Mouse (Mus musculus) megakaryocyte, adult 5-6 weeks (primary cell): ENCODE measurements around the gene Wdfy2. TPM values are rescaled to one million over a fixed set of nuclear protein-coding genes. Genes with fewer than 3 reads are reported as not detected.
"Not testable (repeated sequence)": the region's sequence is repeated elsewhere in the genome, so short reads cannot be mapped to it uniquely, and the experiment has no call there.

Source experiments
- ATAC-seq: 2 replicates; pipeline ENCODE4 v1.8.0; 2016; ENCODE audit warnings: mild to moderate bottlenecking, inconsistent platforms; ENCODE audit not compliant: poor library complexity, severe bottlenecking
- total RNA-seq, 2 experiments: library from RNA; stranded (forward) in 1 of 2; stranded (reverse) in 1 of 2; fragments of 153-499, 151-499 nt in 1 of 2; fragments of 221-1000, 200-1000 nt in 1 of 2; gene quantifications; 2 replicates each; pipeline versions ENCODE4 v1.2.3 to v1.2.4; 2015 to 2017

Gene Wdfy2
- total RNA-seq (2015) (35.4 and 35.8 TPM in 2 replicates), total RNA-seq (2017) (45.7 and 51.7 TPM in 2 replicates)

DNA sequence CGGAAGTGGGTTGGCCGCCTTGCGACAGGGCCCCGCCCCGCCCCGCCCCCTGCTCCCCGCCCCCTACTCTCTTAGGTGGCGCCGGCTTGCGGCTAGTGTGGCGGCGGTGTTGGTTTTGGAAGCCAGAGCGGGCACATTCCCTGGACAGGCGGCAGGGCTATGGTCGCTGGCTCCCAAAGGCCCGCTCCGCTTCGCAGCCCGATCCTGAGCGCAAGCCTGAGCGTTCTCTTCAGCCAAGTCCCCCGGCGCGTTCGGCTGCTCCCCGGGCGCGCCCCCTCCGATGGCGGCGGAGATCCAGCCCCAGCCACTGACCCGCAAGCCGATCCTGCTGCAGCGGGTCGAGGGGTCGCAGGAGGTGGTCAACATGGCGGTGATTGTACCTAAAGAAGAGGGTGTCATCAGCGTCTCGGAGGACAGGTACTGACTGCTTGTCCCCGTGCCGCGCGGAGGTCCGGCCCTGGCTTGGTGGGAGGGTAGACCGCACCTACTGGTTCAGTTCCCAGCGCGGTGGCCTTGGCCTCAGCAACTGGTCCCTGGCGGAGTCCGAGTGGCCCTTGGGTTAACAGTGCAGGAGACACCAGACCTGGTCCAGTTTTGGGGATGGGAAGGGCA is at the start of gene Wdfy2:
TSS of gene Wdfy2 (plus strand) at position 38 of the 612 bp plus-strand sequence.
- peak; percentile 14; the same call in 1 of the 2 replicates for ATAC-seq

DNA sequence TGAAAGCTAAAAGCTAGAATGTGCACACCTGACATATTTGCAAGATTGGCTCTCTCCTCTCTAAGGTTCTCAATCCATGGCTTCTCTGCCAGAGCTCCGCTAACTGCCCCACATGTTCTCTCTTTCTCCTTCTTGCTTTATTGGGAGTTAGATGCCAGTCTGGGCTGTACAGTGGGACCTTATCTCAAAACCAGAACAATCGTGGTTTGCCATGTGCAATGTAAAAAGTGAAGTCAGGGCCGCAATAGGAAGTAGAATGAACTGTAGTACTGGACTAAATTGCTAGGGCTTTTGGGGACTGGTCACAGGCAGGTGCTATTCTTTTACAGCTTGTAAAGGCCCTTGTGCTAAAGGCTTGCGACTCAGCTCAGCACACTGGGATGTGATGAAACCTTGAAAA is 48.2 kb upstream of the Wdfy2 start:
- ATAC-seq = peak; percentile 49

DNA sequence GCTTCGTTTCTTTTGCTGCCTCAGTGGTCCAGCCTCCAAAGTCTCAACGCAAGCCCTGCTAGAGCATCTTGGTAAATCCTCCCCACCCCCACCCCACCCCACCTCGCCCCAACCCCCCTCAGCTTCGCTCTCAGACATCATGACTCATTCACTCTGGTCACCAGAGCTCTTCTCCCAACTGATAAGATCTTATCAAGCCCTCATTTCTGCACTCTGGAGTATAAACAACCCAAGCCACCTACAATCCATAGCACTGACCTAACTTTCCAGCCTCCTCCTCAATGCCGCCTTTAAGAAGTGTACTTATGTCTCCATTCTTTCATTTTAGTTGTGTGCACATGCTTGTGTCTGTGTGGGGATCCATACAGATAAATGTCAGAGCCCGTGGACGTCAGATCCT is 41.8 kb upstream of the Wdfy2 start:
- no peak for ATAC-seq

DNA sequence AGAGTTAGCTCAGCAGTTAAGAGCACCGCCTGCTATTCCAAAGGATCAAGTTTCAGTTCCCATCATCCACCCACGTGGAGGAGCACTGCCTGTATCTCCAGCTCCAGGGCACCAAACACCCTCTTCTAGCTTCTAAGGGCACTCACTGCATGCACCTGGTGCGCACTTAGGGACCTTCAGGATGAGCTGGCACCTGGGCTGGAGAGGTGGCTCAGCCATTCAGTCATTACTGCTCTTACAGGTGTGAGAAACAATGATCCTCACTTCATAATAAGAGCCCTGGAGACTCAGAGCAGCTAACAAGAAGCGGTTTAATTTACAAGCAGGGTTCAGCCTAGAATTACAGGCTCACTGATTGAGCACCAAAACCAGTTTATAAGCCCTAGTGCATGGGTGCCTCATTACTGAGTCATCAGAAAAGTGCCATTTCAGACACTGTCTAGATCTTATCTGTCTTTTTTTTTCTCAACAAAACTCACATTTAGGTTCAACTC is 38.8 kb upstream of the Wdfy2 start:
- no peak; the same call in 1 of the 2 replicates for ATAC-seq

DNA sequence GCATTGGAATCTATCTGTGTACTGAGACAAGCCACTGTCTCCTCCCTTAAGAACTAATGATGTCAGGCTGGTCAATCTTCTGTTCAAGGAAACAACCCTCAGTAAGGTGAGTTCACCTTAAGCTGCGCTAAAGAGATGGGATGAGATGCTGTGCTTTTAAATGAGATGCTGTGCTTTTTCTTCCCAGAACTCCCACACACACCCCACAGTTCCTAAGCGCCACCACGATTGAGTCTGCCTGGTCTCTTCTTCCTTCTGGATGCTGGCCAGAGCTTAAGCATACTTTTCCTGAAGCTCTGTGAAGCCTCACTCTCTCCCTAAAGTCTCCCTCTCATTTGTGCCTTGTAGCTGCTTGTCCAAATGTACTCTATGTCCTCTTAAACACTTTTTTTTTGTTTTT is 36.7 kb upstream of the Wdfy2 start:
- no peak for ATAC-seq

DNA sequence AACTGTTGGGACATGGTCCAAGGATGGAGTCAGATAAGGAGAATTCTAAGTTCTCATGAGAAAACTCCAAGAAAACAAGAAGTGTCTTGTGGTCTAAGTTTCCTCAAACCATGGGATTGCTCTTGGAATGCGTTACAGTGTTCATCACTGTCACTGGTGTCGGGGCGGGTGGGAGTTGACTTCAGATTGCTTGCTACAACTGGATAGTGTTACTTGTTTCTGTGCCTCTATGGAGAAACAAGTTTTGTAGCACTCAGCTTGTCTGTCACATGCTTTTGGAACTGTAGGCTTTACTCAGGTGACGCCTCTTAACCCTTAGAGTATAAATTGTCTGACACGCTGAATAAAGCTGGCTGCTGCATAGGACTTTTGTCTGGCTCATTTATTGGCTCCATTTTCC is 34.3 kb upstream of the Wdfy2 start:
- ATAC-seq = no peak

DNA sequence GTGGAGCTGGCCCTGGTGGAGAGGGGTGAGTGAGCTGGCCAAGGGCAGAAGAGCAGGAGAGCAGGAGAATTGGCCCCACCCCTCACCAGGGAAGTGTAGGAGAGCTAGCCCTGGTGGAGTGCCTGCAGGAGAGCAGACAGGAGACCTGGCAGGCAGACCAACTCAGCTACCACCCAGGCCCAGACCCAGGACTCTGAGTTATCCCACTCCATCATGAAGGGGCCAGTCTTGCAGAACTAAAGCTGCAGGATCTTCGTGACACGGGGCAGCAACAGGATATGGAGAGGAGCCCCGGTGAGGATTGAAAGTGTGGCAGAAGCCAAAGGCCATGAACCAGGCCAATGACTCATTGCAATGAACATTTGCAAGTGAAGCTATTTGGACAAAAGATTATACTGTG is 30.6 kb upstream of the Wdfy2 start:
- no peak for ATAC-seq

DNA sequence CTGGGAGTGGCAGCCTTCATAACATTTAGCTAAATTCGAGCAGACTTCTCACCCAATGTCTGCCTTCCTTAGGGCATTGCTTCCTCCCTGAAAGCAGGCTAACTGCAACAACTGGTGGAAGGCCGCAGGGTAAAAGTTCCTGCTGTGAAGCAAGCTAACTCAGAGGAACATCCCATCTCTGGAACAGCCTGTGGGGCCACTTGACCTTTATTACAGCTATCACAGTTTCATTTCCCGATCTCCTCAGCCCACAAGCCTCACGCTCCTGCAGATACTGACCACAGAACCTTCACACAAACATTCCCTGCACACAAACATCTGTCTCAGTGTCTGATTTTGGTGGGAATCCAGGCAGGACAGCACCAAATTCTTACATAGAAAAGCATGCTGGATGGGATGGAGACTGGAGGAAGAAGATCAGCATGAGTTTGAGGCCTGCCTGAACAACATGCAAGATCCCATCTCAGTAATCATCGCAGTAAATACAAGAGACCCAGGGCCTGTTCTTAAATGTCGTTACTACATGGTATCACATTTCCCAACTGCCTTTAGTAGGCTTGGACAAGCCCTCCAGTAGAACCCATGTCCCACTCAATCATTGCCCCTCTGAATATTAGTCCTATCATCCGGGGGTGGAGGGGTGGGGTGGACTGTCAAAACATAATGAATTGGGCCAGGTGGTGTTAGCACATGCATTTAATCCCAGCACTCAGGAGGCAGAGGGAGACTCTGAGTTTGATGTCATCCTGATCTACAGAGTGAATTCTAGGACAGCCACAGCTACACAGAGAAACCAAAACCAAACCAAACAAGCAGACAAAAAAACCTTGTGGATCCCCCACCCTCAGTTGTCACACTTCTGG is 28.6 kb upstream of the Wdfy2 start:
- peak; percentile 96 for ATAC-seq

DNA sequence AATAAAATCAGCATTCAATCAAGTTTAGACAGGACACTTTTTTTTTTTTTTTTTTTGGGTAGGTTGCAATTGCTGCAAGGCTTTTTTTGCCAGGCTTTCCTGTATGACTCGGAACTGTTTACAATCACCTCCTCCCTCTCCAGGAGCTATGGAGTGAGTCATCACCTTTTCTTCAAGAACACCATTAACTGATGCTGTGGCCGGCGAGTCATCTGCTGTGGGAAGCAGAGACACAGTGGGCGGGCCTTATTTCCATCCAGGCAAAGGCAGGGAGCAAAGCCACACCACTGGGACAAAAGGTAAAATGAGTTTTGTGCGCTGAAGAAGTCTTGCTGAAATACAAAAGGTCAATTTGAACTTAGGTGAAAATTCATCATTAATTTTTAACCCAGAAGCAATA is 24.7 kb upstream of the Wdfy2 start:
- no peak for ATAC-seq

DNA sequence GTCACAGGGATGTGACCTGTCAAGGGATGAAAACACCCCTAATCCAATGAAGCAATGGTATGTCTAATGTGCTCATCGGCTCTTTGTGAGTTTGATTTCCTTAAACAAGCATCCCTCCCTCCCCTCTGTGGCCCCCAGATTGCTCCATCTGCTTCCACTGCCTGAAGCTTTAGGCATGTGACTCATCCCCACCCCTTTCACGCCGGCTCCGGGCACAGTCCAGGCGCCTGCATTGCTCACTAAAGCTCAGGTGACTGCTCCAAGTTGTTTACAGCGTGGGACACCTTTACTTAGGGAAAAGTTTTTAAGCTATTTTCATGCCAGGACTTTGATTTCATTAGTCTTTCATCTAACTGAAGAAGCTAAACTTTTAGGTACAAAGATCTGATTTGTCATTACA is 22.9 kb upstream of the Wdfy2 start:
- no peak for ATAC-seq

DNA sequence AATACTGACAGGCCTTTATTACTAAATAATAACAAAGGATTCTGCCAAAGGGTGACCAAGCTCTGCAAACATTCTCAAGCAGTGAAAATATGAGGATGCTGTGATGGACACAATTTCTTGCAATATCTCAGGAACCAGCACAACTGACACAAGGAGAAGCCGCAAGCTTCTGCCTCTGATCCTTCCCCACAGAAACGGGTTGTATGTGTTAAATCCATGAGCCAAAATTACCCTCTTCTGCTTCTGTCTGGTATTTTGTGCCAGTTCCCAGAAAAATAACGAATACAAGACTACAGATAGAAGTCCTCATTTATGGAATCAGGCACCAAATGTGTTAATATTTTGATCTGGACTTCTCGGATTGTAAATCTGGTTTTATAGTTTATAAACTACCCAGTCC is 20.7 kb upstream of the Wdfy2 start:
- no peak for ATAC-seq

DNA sequence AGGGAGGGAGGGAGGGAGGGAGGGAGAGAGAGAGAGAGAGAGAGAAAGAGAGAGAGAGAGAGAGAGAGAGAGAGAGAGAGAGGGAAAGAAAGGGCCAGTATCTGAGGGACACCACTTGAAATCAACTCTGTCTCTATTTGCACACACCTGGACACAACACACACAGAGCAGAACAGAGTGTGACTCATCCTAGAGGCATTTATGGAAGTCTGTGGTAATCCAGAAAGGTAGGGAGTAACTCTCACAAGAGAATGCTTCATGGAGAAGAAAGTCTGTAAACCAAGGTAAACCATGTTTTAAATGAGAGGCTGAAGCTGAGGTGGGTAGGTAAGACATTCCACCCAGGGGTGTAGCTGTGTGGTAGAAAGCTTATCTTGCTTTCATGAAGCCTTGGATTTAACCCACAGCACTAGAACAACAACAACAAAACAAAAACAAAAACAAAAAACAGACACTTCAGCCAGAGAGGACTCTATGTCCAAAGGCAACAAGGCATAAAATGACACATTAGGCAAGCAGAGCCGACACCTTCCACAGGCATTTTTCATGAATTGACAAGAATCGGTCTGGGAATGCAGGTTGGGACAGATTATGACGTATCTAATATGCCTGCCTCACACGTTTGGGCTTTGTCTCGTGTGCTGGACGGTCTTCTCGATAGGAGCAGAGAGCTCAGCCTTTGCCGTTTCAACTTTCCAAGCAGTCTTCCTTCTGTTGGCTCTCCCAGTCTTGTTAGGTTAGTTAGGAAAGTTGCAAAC is 11.7 kb upstream of the Wdfy2 start:
- ATAC-seq = no peak

DNA sequence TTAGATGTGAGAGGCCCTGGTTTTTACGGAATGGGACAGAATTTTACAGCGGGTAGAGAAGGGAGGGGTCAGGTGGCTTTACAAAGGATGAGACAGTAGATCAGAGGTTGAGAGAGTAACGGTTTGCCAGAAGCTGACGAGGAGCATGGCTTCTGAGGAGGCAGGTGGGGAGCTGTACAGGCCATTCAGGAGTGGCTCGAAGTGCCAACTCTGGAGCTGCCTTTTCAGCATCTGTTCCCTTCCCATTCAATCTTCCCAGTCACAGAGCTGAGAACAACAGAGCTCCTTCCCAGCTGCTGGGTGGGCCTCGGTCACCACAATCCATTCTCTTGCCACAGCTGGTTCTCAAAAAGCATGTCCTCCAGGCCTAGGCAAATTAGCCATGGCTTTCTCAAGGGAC is 8.2 kb upstream of the Wdfy2 start:
- no peak for ATAC-seq

DNA sequence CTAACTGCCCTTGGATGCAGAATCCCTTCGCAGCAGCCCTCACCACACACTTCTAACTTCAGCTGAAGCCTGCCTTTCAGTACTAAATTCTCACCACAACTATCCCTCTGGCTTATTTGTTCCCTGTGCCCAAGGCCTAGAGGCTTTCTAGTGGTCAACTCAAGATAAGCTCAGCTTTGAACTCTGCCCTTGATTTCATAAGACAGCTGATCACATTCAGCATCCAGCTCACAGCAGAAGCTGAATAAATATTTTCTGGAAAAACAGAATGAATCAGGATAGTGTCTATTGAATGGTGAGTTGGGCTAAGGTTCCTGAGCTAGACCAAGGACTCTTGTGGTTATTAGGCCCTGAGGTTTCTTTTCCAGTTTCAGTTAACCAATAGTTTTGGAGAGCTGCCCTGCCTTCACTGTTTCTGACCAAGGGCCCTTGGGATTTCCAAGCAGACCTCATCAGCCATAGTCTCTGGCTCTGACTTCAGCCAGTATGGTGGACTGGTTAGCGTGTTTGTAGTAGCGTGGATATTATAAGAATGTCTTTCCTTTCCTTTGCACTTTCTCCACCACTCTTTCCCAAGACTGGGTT is 5.7 kb upstream of the Wdfy2 start:
- ATAC-seq = no peak

DNA sequence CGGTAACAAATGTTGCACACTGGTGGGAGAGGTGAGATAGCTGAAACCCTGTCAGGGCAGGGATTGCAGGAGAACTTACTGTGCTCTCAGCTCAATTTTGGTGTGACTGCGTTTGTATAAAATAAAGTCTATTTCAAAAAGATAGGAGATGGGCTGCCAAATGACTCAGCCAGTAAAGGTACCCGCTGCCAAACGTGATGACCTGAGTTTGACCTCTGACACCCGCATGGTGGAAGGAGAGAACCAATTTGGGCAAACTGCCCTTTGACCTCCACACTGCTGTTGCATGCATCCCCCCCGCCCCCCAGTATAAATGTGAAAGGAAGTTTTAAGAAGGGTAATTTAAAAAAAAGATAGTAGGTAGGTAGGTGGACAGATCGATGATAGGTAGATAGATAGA is 4.4 kb upstream of the Wdfy2 start:
- ATAC-seq = no peak

DNA sequence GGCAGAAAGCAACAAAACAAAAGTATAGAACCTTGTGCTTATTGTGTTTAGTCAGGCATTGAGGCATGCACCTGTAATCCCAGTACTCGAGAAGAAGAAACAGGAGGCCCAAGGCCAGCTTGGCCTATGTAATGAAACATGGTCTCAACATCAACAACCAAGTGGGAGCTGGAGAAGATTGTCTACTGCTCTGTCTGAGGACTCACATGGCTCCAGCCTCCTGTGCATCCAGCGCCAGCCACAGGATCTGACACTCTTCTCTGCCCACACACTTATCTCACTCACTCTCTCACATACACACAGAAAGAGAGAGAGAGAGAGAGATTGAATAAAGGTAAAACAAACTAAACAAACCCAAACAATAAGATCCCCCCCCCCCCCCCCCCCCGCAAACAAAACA is 3.9 kb upstream of the Wdfy2 start:
- ATAC-seq = no peak

DNA sequence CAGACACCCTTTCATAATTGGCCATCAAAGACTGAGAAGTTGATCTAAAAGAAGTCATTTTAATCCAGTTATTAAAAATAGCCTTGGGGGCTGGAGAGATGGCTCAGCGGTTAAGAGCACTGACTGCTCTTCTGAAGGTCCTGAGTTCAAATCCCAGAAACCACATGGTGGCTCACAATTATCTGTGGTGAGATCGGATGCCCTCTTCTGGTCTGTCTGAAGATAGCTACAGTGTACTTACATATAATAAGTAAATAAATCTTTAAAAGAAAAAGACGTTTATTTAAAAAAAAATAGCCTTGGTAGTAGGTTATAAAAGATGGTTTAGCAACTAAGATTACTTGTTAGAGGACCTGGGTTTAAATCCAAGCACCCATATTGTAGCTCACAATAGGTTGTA is 1.7 kb upstream of the Wdfy2 start:
- not testable (repeated sequence) for ATAC-seq

DNA sequence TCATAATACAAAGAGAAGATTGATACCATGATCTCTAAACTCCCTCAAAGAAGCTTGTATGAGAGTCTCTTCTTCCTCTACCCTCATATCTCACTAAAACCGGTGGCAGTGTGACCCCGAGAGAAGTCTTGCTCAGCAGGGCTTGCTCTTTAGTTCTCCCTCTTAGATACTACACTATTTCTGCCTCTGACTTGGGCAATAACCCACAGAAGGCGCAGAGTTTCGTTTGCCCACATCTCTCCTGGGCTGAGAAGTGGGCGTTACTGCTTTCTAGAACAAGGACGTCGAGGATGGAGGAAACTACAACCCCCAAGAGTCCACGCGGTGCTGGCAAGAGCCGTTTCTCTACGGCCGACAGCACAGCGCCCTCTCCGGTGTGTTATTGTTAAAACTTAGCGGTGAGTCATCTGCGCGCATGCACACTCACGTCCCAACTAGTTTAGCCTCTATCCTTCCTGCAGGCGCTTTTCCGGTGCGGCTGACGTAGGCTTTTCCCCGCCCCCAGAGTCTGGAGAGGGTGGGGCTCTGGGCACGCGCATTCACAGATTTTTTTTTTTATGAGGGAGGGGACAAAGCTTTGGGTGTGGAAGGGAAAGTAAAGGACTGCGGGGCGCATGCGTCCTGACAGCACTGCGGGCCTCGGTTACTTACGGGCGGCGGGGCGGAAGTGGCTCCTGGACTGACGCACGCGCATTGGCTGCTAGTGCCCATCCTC is 395 bp upstream of the Wdfy2 start:
- ATAC-seq = peak; percentile 83

DNA sequence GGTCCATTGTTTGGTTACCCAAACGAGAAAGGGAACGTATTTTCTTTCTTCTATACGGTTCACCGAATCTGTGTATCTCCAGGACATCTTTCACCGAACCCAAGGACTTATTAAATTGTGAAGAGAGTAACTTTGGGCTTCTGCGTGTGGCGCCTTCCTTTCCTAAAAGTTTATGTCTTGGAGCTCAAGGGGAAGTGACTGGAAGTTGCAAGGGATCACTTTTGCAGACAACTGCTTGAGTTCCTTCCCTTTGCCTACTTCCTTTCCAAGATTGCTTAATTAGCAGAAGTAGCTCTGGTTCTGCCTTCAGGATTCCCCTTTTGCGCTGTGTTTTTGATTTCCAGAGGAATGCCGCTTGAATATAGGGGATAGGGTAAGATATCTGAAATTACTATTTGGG is 858 bp downstream of the Wdfy2 start:
- ATAC-seq = peak; percentile 9; the same call in 1 of the 2 replicates

DNA sequence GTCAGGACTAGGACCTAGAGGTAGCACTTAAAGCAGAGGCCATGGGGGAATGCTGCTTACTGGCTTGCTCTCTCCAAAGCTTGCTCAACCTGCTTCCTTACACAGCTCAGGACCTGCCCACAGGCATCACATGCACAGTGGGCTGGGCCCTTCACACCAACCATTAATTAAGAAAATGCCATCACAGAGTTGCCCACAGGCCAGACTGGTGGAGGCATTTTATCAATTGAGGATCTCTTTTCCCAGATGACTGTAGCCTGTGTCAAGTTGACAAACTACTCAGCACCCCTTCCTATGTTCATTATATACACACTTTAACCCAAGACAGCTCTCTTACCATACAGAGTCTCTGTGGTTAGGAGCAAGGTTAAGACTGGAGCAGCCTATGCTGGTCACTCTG is 4.2 kb downstream of the Wdfy2 start:
- no peak for ATAC-seq
